Mouse (Mus musculus): ENCODE measurements around the gene Rhbdf2.

The Rhbdf2 gene

DNA sequence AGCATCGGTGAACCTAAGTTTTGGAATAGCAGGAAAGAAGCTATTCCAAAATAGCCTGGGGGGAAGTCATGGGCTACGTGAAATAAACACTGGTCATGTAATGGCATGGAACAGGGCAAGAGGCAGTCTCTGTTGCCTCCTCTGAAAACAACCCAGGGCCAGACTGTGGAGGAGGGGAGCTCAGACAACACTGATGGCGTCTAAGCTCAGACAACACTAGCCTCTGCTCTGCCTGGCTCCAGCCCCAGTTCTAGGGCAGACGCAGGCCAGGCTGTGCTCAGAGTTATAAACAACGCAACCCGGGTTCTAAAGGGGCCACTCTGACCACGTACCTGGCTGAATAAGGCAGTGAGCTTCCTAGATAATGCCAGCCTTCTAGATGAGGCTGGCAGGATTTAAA lies 76.1 kb downstream of the Rhbdf2 start:
- DNase-seq (ENCODE audit: low spot score in 2 of 2), result no peak

DNA sequence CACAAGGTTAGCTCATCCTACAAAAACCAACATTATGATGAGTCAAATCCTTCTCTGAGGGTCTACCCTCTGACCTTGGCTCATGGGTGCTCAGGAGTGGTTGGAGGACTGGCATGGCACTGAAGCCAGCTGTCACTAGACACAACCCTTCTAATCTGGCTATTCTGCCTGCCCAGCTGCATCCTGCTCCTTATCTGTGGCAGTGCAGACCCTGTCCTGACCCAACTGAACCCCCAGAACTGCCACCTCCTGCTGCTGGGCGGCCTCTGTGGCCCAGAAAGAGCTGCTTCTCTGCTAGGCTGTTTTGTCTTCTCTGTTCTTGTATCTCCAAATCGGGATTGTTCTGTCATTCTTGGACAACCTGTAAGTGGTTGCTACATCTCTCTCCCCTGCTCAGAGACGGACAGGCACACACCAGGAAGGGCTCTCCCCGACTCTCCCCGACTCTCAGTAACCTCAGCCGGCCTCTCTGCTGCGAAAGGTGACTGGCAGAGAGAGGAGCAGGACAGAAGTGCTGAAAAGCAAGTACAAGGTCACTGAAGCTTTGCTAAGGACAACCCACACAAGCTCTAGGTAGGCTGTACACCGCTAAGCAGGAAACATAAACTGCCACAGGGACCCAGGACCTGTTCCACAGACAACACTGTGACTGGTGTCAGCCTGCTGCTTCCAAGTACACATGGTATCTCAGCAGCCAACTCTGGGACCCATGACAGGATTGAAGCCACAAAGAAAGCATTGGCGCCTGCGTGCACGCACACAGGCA lies 77.4 kb downstream of the Rhbdf2 start:
- no peak for DNase-seq (ENCODE audit: low spot score in 2 of 2)

DNA sequence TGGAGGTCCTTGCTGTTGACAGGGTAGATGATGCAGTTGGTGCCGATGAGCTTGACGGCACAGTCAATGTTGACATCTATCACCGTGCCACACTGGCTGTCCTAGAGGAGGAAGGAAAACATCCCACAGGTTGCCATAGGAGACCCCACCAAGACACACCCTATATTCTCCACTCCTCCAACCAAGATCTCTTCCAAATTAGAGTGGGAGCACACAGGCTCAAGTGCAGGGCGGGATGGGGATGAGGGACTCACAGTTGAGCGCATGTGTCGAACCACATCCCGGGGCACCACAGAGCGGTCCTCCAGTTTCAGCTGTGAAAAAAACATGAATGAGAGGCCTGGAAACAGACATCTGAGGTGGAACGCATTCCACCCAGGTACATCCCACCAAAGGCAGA lies 78.0 kb downstream of the Rhbdf2 start:
- no peak for DNase-seq (ENCODE audit: low spot score in 2 of 2)
